Mouse (Mus musculus) lung, embryonic 14.5 days (tissue): ENCODE data around the gene Clns1a. TPM values are rescaled to one million over a fixed set of nuclear protein-coding genes. Genes with fewer than 3 reads are reported as not detected.

ENCODE experiments used
- ATAC-seq: fragments of 200-750 bp; cut with Nextera tagmentation; 2 replicates; pipeline ENCODE4 v1.8.0; 2017; ENCODE audit warnings: mild to moderate bottlenecking, moderate TSS enrichment, moderate library complexity; ENCODE audit not compliant: insufficient read depth
- DNase-seq: peaks from one replicate; pipeline ENCODE4 v3.0.0-alpha.2; 2015
- H3K27ac ChIP-seq: fragments of 300-500 bp; sonication (generic); 2 replicates; pipeline ENCODE4 v1.5.1; 2014; ENCODE audit warnings: low read depth, mild to moderate bottlenecking, moderate library complexity
- H3K27me3 ChIP-seq: fragments of 300-500 bp; sonication (generic); 2 replicates; pipeline ENCODE4 v1.6.1; 2014; ENCODE audit warnings: low read length, control low read depth; ENCODE audit not compliant: insufficient read depth
- H3K36me3 ChIP-seq: fragments of 300-500 bp; sonication (generic); 2 replicates; pipeline ENCODE4 v1.6.1; 2014; ENCODE audit warnings: control low read depth; ENCODE audit not compliant: insufficient read depth
- H3K4me1 ChIP-seq: fragments of 300-500 bp; sonication (generic); 2 replicates; pipeline ENCODE4 v1.6.1; 2014; ENCODE audit warnings: antibody characterized with exemption, control low read depth; ENCODE audit not compliant: insufficient read depth
- H3K4me2 ChIP-seq: fragments of 300-500 bp; sonication (generic); 2 replicates; pipeline ENCODE4 v1.6.1; 2014; ENCODE audit warnings: mild to moderate bottlenecking
- H3K4me3 ChIP-seq: fragments of 300-500 bp; sonication (generic); 2 replicates; pipeline ENCODE4 v1.5.1; 2014; ENCODE audit warnings: low read depth, low read length
- H3K9ac ChIP-seq: fragments of 300-500 bp; sonication (generic); 2 replicates; pipeline ENCODE4 v1.6.1; 2014
- H3K9me3 ChIP-seq: fragments of 300-500 bp; sonication (generic); 2 replicates; pipeline ENCODE4 v1.6.1; 2016; ENCODE audit warnings: low read depth, low read length, control low read depth
- CTCF ChIP-seq: IDR thresholded peaks from 2 replicates; pipeline ENCODE4 v1.5.1; 2016; ENCODE audit warnings: antibody characterized with exemption, low read depth
- WGBS: fragments of 180-500 bp; shearing (Covaris S2); extraction: QIAGEN DNeasy Blood & Tissue Kit; methylation state at CpG from one replicate; pipeline ENCODE4 v1.1.7; 2014; 5-methylcytosine and 5-hydroxymethylcytosine counted together
- polyA plus RNA-seq: library from polyadenylated mRNA; unstranded; fragments of >200 nt; fragmentation: Nextera tagmentation; extraction: Ambion mirVana; gene quantifications from 2 replicates; pipeline ENCODE4 v1.2.1, GENCODE M21; 2014

Clns1a gene
- polyA plus RNA-seq = 213 and 214 TPM in 2 replicates

- Histone ChIP-seq H3K4me1 (peaks cover 4% of the 10 kb centered on the region; the same call in 1 of the 2 replicates), H3K9me3 (no peaks in the 10 kb centered on the region), H3K4me3 (peak within 1 kb of the TSS; percentile 97), H3K27ac (peak within 1 kb of the TSS; percentile 78), H3K9ac (peak within 1 kb of the TSS; percentile 95), H3K27me3 (no peaks in the 10 kb centered on the region), H3K4me2 (peak within 1 kb of the TSS; percentile 80), H3K36me3 (no peaks in the 10 kb centered on the region)
- ATAC-seq = peak; percentile 99
- TF ChIP-seq CTCF = no peak
- peak; percentile 98 for DNase-seq
- under 1% methylated on average over 63 of the region's 63 CpGs for WGBS
Observed at GRCm38 (mm10) chr7:97696506-97697254, at the start of gene Clns1a. TSS of gene Clns1a (plus strand) at chr7:97696634.

GRCm38 (mm10) chr7:97647656-97648055 lies 48.8 kb upstream of the Clns1a start:
- WGBS = 90% methylated on average over 5 of the region's 5 CpGs
- no peak for TF ChIP-seq CTCF
- Histone ChIP-seq H3K4me2 (no peak overlapping the region), H3K4me3 (no peak overlapping the region), H3K27me3 (no peaks in the 10 kb centered on the region), H3K9me3 (no peaks in the 10 kb centered on the region), H3K4me1 (no peaks in the 10 kb centered on the region), H3K9ac (no peak overlapping the region), H3K27ac (no peak overlapping the region), H3K36me3 (peaks cover 12% of the 10 kb centered on the region; the same call in 1 of the 2 replicates)
- DNase-seq (no peak), ATAC-seq (no peak)

- Histone ChIP-seq H3K9ac (no peak overlapping the region), H3K36me3 (peaks cover 33% of the 10 kb centered on the region), H3K4me2 (no peak overlapping the region), H3K9me3 (no peaks in the 10 kb centered on the region), H3K27ac (no peak overlapping the region), H3K4me3 (no peak overlapping the region), H3K27me3 (no peaks in the 10 kb centered on the region), H3K4me1 (no peaks in the 10 kb centered on the region)
- ATAC-seq (no peak), DNase-seq (no peak)
- WGBS = 86% methylated on average over 4 of the region's 4 CpGs
- no peak for TF ChIP-seq CTCF
Observed at GRCm38 (mm10) chr7:97650729-97651128, 45.7 kb upstream of the Clns1a start.

- no peak overlapping the region for H3K9ac ChIP-seq
- H3K9me3 ChIP-seq = no peaks in the 10 kb centered on the region
- 0 out of 2 replicates have a peak, but pooled peaks have one; percentile 5 for TF ChIP-seq CTCF
- no peaks in the 10 kb centered on the region for H3K4me1 ChIP-seq
- H3K27ac ChIP-seq = no peak overlapping the region
- H3K36me3 ChIP-seq = peaks cover 37% of the 10 kb centered on the region
- H3K4me3 ChIP-seq = no peak overlapping the region
- H3K27me3 ChIP-seq = no peaks in the 10 kb centered on the region
- DNase-seq = no peak
- no peak overlapping the region for H3K4me2 ChIP-seq
- ATAC-seq = no peak
- WGBS = 91% methylated on average over 6 of the region's 6 CpGs
Observed at GRCm38 (mm10) chr7:97656144-97656543, 40.3 kb upstream of the Clns1a start.

GRCm38 (mm10) chr7:97661634-97662033 lies 34.8 kb upstream of the Clns1a start:
- Histone ChIP-seq H3K9ac (no peak overlapping the region), H3K4me3 (no peak overlapping the region), H3K4me1 (no peaks in the 10 kb centered on the region), H3K27me3 (no peaks in the 10 kb centered on the region), H3K9me3 (no peaks in the 10 kb centered on the region), H3K27ac (no peak overlapping the region), H3K4me2 (no peak overlapping the region), H3K36me3 (peaks cover 49% of the 10 kb centered on the region)
- ATAC-seq = no peak
- no peak for TF ChIP-seq CTCF
- DNase-seq = no peak
- WGBS = 91% methylated on average over 4 of the region's 4 CpGs

GRCm38 (mm10) chr7:97679239-97679638 lies 17.2 kb upstream of the Clns1a start:
- Histone ChIP-seq H3K9me3 (no peaks in the 10 kb centered on the region), H3K4me2 (no peak overlapping the region), H3K4me1 (no peaks in the 10 kb centered on the region), H3K27ac (no peak overlapping the region), H3K9ac (no peak overlapping the region), H3K27me3 (no peaks in the 10 kb centered on the region), H3K36me3 (peaks cover 59% of the 10 kb centered on the region), H3K4me3 (no peak overlapping the region)
- 12% methylated on average over 1 of the region's 1 CpGs for WGBS
- no peak for ATAC-seq
- TF ChIP-seq CTCF = peak; percentile 52
- peak; percentile 79 for DNase-seq

- Histone ChIP-seq H3K27ac (no peak overlapping the region), H3K9ac (no peak overlapping the region), H3K36me3 (peaks cover 31% of the 10 kb centered on the region), H3K4me2 (no peak overlapping the region), H3K4me1 (no peaks in the 10 kb centered on the region), H3K27me3 (no peaks in the 10 kb centered on the region), H3K4me3 (no peak overlapping the region), H3K9me3 (no peaks in the 10 kb centered on the region)
- no peak for DNase-seq
- ATAC-seq = no peak
- WGBS = 83% methylated on average over 2 of the region's 2 CpGs
- TF ChIP-seq CTCF = no peak
Observed at GRCm38 (mm10) chr7:97687831-97688230, 8.6 kb upstream of the Clns1a start.
